Mouse (Mus musculus): ENCODE results near the gene Angptl8.

DNA sequence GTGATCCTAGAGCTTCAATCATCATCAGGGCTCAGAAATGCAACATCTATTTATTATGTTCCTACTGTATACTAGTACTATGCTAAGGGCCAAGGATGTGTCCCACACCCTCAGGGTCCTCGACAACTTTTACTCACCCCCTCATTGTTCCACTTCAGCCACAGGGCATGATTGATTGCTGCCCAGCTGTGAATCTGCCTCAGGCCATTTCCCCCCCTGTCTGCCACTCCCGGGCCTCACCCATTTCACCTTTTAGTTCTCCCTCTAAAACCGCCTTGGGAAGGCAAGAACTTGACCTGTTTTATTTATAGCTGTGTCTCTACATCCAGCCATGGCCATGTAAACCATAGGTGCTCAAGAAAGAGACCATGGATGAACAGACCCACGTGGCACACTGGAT, 11.4 kb upstream of the Angptl8 start:
- TF ChIP-seq MAFK (IDR thresholded peaks at IDR 0.05; ENCODE audit: insufficient read depth, low read depth, low read length), result no peak
- no peak for TF ChIP-seq ZC3H11A (IDR thresholded peaks at IDR 0.05; ENCODE audit: borderline replicate concordance, low read depth, low read length)
- no peak for TF ChIP-seq ZNF384 (IDR thresholded peaks at IDR 0.05; ENCODE audit: low read depth, low read length)

Data from ES-E14 (cell line).